Mouse (Mus musculus) spleen, adult 2 months (tissue): ENCODE results near the gene Fshr. TPM values are rescaled to one million over a fixed set of nuclear protein-coding genes. Genes with fewer than 3 reads are reported as not detected.

ENCODE experiments used
- DNase-seq, 2 experiments: peaks; one replicate each; pipeline versions ENCODE4 v3.0.0 to v3.0.0-alpha.2; 2012 to 2021; ENCODE audit warnings: low spot score in 2 of 2, low read depth in 1 of 2
- H3K27ac ChIP-seq: fragments of 200-500 bp; 2 replicates; pipeline ENCODE4 v1.5.1; 2012; ENCODE audit warnings: low read length, inconsistent platforms; ENCODE audit not compliant: insufficient read depth
- H3K27me3 ChIP-seq: fragments of 200-500 bp; 2 replicates; pipeline ENCODE4 v1.6.1; 2012; ENCODE audit warnings: mild to moderate bottlenecking, moderate library complexity, low read length, inconsistent platforms; ENCODE audit not compliant: control insufficient read depth, insufficient read depth
- H3K36me3 ChIP-seq: fragments of 200-500 bp; 2 replicates; pipeline ENCODE4 v1.6.1; 2012; ENCODE audit warnings: mild to moderate bottlenecking, low read length, inconsistent platforms; ENCODE audit not compliant: control insufficient read depth, insufficient read depth
- H3K4me1 ChIP-seq: fragments of 200-500 bp; 2 replicates; pipeline ENCODE4 v1.6.1; 2011; ENCODE audit warnings: inconsistent platforms; ENCODE audit not compliant: control insufficient read depth, insufficient read depth, insufficient read length
- H3K4me3 ChIP-seq: fragments of 200-500 bp; 2 replicates; pipeline ENCODE4 v1.5.1; 2011; ENCODE audit warnings: mild to moderate bottlenecking, inconsistent platforms; ENCODE audit not compliant: insufficient read depth, insufficient read length; ENCODE audit errors: extremely low read depth
- CTCF ChIP-seq: fragments of 200-500 bp; IDR thresholded peaks from 2 replicates; pipeline ENCODE4 v1.5.1; 2011; ENCODE audit warnings: mild to moderate bottlenecking, inconsistent platforms; ENCODE audit not compliant: insufficient read depth, insufficient read length, insufficient replicate concordance; ENCODE audit errors: extremely low read depth
- POLR2A ChIP-seq: fragments of 200-500 bp; IDR thresholded peaks from 2 replicates; pipeline ENCODE4 v1.6.1; 2011; ENCODE audit warnings: low read depth, low read length, inconsistent platforms
- WGBS: fragments of 180-500 bp; shearing (Covaris S2); methylation state at CpG from one replicate; pipeline ENCODE4 v1.1.7; 2018; 5-methylcytosine and 5-hydroxymethylcytosine counted together
- polyA plus RNA-seq: library from polyadenylated mRNA; depleted of rRNA; stranded (reverse); fragments of >200 nt; gene quantifications from 2 replicates; pipeline ENCODE4 v1.2.3, GENCODE M21; 2012

Fshr gene
- polyA plus RNA-seq, 1 experiment = not detected

DNA sequence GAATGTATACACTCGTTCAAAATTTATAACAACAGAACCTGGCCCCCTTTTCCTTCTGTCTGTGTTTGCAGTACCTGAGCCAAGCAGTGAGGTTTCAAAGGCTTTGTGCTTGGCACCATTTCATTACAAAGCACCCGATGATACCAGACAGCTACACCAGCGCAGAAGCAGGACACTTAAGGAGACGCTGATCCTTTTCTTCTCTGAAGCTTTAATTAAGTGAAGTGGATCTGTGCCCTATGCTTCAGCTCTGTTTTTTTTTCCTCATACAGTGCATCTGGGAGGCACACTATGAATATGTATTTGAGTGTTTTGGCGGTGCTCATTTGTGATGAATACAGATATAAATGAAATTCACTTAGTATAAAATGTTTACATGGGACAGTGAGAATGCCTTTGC, 120.8 kb downstream of the Fshr start:
- WGBS = 92% methylated on average over 5 of the region's 5 CpGs
- H3K27ac ChIP-seq = no peak overlapping the region

DNA sequence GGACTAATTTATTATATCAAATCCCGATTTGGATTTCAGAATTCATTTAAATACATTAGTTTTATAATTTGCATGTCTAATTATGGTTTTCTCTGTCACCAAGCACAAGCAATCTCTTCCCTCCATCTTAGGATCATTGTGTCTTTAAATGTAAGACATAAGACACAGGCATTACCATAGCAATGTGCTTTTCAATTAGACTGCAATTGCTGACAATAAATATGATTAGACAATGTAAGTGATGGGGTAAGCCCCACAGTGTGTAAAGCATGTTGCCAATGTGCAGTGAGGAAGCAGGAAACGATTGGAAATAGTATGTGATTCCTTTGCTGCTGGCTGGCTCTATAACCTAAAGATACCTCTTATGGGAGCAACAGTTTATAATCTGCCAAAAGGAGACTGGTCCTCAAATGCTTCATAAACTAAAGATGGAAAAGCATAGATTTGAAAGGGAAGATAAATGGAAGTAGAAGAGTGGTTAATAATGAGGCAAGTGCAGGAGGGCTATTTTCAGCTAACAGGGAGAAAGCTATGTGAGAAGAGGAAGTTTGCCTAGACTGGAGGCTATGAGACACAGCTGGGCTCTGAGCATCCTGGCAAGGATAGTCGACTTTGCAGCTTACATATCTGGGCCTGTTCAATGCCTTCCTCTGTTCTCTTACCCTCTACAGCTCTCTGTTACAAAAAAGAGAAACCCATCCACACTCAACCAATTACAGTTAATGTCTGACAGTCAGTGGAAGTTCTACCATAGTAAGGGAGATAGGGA, 136.0 kb downstream of the Fshr start:
- no peaks in the 10 kb centered on the region for H3K4me1 ChIP-seq
- no peak overlapping the region for H3K27ac ChIP-seq
- WGBS = 43% methylated on average over 3 of the region's 3 CpGs
- no peak for DNase-seq
- H3K27me3 ChIP-seq = no peaks in the 10 kb centered on the region
- no peaks in the 10 kb centered on the region for H3K36me3 ChIP-seq
- TF ChIP-seq CTCF (no peak), POLR2A (no peak)
- H3K4me3 ChIP-seq = no peak overlapping the region

More for the DNA sequence above, 120.8 kb downstream of the Fshr start:
- H3K36me3 ChIP-seq = no peaks in the 10 kb centered on the region
- H3K27me3 ChIP-seq = no peaks in the 10 kb centered on the region
- H3K4me3 ChIP-seq = no peak overlapping the region
- no peaks in the 10 kb centered on the region for H3K4me1 ChIP-seq
- no peak for TF ChIP-seq POLR2A
- no peak for TF ChIP-seq CTCF
- DNase-seq = no peak

DNA sequence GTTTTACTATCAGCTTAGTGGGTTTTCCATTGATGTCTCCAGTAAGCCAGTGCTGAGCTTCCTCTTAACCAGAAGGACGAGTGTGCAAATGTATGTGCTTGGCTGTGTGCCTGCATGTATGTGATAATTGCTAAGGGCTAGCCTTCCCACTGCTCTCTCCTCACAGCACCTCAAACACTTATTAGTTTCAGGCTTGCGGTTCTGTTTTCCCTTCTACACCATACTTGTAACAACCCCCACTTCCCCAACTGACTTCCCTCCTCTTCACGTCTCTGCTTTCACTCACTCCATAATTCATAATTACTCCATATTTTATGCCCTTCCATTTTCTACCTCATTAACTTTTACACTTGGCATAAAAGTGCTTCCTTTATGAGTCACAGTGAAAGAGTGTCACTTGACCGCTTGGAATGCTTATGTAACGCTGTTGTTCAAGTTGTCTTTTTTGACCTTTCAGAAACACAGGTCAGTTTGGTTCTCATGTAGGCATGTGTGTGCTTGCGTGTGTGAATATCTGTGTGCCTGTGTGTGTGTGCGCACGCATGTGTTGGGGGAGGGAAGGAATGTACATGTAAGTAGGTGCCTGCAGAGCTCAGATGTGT, 138.0 kb downstream of the Fshr start:
- no peak for DNase-seq
- 69% methylated on average over 8 of the region's 8 CpGs for WGBS
- no peak overlapping the region for H3K27ac ChIP-seq

DNA sequence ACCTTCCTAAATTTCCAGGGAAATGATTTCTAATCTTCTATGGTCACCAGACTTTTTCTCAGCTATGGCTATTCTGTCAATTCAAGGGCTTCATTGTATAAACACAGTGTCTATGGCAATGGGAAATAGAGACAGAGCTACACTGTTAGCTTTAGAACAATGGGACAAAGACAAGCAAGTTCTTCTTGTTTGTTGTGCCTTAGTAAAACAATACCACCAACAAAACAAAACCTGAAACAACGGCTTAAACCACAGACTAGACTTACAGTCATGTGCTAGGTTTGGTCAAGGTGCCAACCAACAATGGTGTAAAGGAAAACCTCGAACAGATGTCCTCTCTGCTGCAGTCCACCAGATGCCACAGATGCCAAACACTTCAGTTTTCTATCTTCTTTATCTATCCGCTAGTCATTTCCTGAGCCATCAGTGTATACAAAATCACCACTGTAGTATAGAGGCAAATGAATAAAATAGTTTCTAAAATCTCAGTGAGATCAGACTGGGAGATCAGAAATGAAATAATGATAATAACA, 149.4 kb downstream of the Fshr start:
- 23% methylated on average over 3 of the region's 3 CpGs for WGBS
- no peak overlapping the region for H3K27ac ChIP-seq
- DNase-seq = no peak

More for the DNA sequence above, 138.0 kb downstream of the Fshr start:
- TF ChIP-seq POLR2A (no peak), CTCF (no peak)
- Histone ChIP-seq H3K4me3 (no peak overlapping the region), H3K36me3 (no peaks in the 10 kb centered on the region), H3K27me3 (no peaks in the 10 kb centered on the region), H3K4me1 (no peaks in the 10 kb centered on the region)

DNA sequence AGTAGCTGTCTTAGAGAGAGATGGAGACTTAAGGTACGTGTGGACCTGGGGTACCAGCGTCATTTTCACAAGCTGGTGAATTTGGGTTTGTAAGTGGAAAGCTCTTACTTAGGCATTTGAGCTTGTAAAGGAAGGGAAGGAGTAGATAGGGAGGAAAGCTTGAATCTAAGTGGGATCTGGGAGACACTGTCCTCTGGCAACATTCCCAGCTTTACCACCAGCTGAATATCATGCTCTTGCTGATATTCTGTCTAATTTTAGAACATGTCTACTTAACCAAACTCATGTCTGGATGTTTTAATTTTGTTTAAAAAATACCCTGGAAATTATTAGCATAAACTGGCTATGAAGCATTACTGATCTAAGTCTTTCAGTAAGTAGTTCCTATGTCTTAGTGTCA, 151.4 kb downstream of the Fshr start:
- no peaks in the 10 kb centered on the region for H3K36me3 ChIP-seq
- no peak overlapping the region for H3K4me3 ChIP-seq
- H3K4me1 ChIP-seq = no peaks in the 10 kb centered on the region
- H3K27me3 ChIP-seq = no peaks in the 10 kb centered on the region
- TF ChIP-seq POLR2A (no peak), CTCF (no peak)
- no peak overlapping the region for H3K27ac ChIP-seq
- WGBS = 83% methylated on average over 2 of the region's 2 CpGs
- no peak for DNase-seq

More for the DNA sequence above, 149.4 kb downstream of the Fshr start:
- TF ChIP-seq POLR2A = no peak
- TF ChIP-seq CTCF = no peak
- Histone ChIP-seq H3K27me3 (no peaks in the 10 kb centered on the region), H3K4me3 (no peak overlapping the region), H3K36me3 (no peaks in the 10 kb centered on the region), H3K4me1 (no peaks in the 10 kb centered on the region)

DNA sequence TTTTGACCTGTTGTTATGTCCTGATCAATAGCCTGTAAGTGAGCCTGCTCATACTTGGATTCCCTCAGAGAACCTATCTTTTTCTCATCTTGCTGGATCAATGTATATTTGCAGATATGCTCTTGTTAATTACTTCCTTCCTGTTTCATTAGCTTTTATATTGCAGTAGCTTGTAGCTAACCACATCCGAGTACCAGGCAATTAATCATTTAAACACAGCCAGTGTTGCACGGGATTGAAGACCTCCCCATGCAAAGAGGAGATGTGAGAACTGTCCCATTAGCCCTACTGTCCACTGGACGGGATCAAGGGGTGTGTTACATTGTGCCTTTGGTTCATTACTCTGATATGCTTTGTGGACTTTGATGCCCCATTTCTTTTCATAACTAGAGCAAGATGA, 154.5 kb downstream of the Fshr start:
- no peaks in the 10 kb centered on the region for H3K4me1 ChIP-seq
- no peak overlapping the region for H3K4me3 ChIP-seq
- no peaks in the 10 kb centered on the region for H3K27me3 ChIP-seq
- TF ChIP-seq CTCF = no peak
- TF ChIP-seq POLR2A = no peak
- WGBS = 9% methylated on average over 3 of the region's 3 CpGs
- H3K36me3 ChIP-seq = no peaks in the 10 kb centered on the region
- H3K27ac ChIP-seq = no peak overlapping the region
- no peak for DNase-seq

DNA sequence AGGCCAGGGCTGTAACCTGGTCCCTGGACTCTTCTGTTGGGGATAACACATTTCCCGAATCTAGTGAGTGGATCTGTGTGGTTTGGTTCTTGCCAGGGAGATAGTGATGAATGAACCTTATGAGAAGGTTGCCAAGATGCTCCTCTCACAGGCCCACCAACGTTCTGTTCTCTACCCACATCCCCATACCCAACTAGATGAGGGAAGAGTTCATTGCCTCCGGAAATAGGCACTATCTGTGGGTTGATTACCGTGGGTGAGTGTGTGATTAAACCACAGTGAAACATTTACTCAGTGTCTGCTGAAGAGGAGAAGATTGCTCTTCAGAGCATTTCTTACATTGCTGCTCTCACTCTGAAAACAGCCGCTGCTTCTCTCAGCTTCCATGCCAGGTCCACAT, 163.8 kb downstream of the Fshr start:
- no peaks in the 10 kb centered on the region for H3K4me1 ChIP-seq
- no peak for TF ChIP-seq CTCF
- TF ChIP-seq POLR2A = no peak
- H3K36me3 ChIP-seq = no peaks in the 10 kb centered on the region
- DNase-seq = no peak
- no peaks in the 10 kb centered on the region for H3K27me3 ChIP-seq
- no peak overlapping the region for H3K27ac ChIP-seq
- 68% methylated on average over 5 of the region's 5 CpGs for WGBS
- H3K4me3 ChIP-seq = no peak overlapping the region
